Mouse (Mus musculus): ENCODE results near the gene Alyref. TPM values are rescaled to one million over a fixed set of nuclear protein-coding genes. Genes with fewer than 3 reads are reported as not detected.
A peak's percentile ranks its signal among the peaks of the same experiment; 100 is the strongest.
"Not testable (repeated sequence)": the region's sequence is repeated elsewhere in the genome, so short reads cannot be mapped to it uniquely, and the experiment has no call there.

Alyref gene
- total and polyA plus RNA-seq, 3 experiments, result 600 to 1,072 TPM; not detected in 1

- TF ChIP-seq RCOR1 (IDR thresholded peaks at IDR 0.05; ENCODE audit: low read depth, low read length), result peak; percentile 53; the same call in 1 of the 2 replicates
- TF ChIP-seq USF2 (IDR thresholded peaks at IDR 0.05; ENCODE audit: borderline replicate concordance in 1 of 2, insufficient read depth in 1 of 2, low read depth in 1 of 2, low read length in 2 of 2), result no peak
- TF ChIP-seq MYB (IDR thresholded peaks at IDR 0.05; ENCODE audit: low read depth, low read length), result no peak
- no peak for TF ChIP-seq CHD2 (IDR thresholded peaks at IDR 0.05; ENCODE audit: low read length)
- no peak for TF ChIP-seq NRF1 (IDR thresholded peaks at IDR 0.05; ENCODE audit: insufficient read depth, low read depth, low read length, poor library complexity, severe bottlenecking)
- no peak for TF ChIP-seq NELFE (IDR thresholded peaks at IDR 0.05; ENCODE audit: low read depth, low read length)
- TF ChIP-seq ZKSCAN1 (IDR thresholded peaks at IDR 0.05; ENCODE audit: low read depth, low read length), result no peak
- 0 out of 2 replicates have a peak, but pooled peaks have one; percentile 34 for TF ChIP-seq BHLHE40 (IDR thresholded peaks at IDR 0.05; ENCODE audit: borderline replicate concordance, low read depth, low read length)
- TF ChIP-seq ZNF384 (IDR thresholded peaks at IDR 0.05; ENCODE audit: low read depth, low read length), result no peak; the same call in 1 of the 2 replicates
- no peak for TF ChIP-seq POLR2AphosphoS5 (IDR thresholded peaks at IDR 0.05; ENCODE audit: borderline replicate concordance, low read depth, low read length)
- TF ChIP-seq ZC3H11A (IDR thresholded peaks at IDR 0.05; ENCODE audit: low read depth, low read length), result no peak
- TF ChIP-seq GATA1 (IDR thresholded peaks at IDR 0.05; ENCODE audit: low read depth, low read length), result peak; percentile 93
These were observed 9.6 kb downstream of the Alyref start (continued) for GRCm38 (mm10) chr11:120588531-120588930.

DNA sequence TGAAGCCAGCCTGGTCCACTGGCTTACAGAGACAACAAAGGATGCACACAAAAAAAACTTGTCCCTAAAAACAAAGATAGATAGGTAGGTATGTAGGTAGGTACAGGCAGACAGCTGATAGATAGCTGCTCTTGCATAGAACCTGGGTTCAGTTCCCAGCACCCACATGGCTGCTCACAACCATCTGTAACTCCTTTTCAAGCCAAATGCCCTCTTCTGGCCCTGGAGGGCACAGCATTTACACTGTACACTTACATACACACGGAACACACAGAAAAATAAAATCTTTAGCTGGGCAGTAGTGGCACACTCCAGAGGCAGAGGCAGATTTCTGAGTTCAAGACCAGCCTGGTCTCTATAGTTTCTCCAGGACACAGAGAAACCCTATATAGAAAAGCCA is 14.2 kb downstream of the Alyref start:
- H3K4me1 ChIP-seq (ENCODE audit: control insufficient read depth in 1 of 2, insufficient read depth in 2 of 2, low read length in 2 of 2), result peaks cover 10 to 23% of the 10 kb centered on the region in 2 experiments
- H3K79me2 ChIP-seq (ENCODE audit: control insufficient read depth, insufficient read depth, low read length, poor library complexity), result peaks cover 31% of the 10 kb centered on the region
- H3K36me3 ChIP-seq (ENCODE audit: control insufficient read depth in 1 of 2, insufficient read depth in 2 of 2, low read length in 2 of 2), result peaks cover 14 to 22% of the 10 kb centered on the region in 2 experiments
- H3K9me3 ChIP-seq (replicated peaks; ENCODE audit: insufficient read depth, low read length), result no peaks in the 10 kb centered on the region
- TF ChIP-seq TBP (IDR thresholded peaks at IDR 0.05; ENCODE audit: low read depth, low read length) (no peak), JUND (IDR thresholded peaks at IDR 0.05; ENCODE audit: low read depth, low read length) (no peak), SMC3 (IDR thresholded peaks at IDR 0.05; ENCODE audit: low read depth, low read length) (peak; percentile 15; the same call in 1 of the 2 replicates), CTCF (IDR thresholded peaks at IDR 0.05 in 2 of 3, conservative IDR thresholded peaks at IDR 0.05 in 1 of 3; ENCODE audit: control insufficient read depth in 1 of 3, insufficient read depth in 1 of 3, low read depth in 2 of 3, low read length in 3 of 3, poor library complexity in 1 of 3, severe bottlenecking in 1 of 3) (peak in 1 of 3 experiments; percentile 19; a peak in 2 of 6 replicates), MYC (IDR thresholded peaks at IDR 0.05; ENCODE audit: low read depth, low read length) (0 out of 2 replicates have a peak, but pooled peaks have one; percentile 18), TAL1 (IDR thresholded peaks at IDR 0.05; ENCODE audit: low read length) (no peak), HCFC1 (IDR thresholded peaks at IDR 0.05; ENCODE audit: low read depth, low read length) (0 out of 2 replicates have a peak, but pooled peaks have one; percentile 10)
- no peaks in the 10 kb centered on the region for H3K27me3 ChIP-seq (ENCODE audit: control insufficient read depth in 1 of 2, insufficient read depth in 2 of 2, low read length in 2 of 2)
- no peak overlapping the region for H3K27ac ChIP-seq (ENCODE audit: control insufficient read depth, low read depth, low read length)
- no peak overlapping the region for H3K4me3 ChIP-seq (ENCODE audit: control insufficient read depth in 1 of 2, insufficient read depth in 1 of 2, low read depth in 2 of 2, low read length in 2 of 2)
- peak; percentile 48 for DNase-seq (ENCODE audit: low read depth, low spot score)
- no peak overlapping the region for H3K9ac ChIP-seq (ENCODE audit: control insufficient read depth, low read depth, low read length, poor library complexity, severe bottlenecking)

DNA sequence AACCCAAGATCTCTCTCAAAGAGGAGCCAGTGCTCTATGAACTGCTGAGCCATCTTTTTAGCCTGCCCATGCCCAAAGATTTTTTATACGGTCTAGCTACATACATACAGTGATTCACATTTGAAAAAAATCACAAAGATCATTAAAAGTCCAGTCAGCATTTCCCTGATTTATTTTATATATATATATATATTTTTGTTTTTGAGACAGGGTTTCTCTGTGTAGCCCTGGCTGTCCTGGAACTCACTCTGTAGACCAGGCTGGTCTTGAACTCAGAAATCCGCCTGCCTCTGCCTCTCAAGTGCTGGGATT is 15.2 kb downstream of the Alyref start:
- H3K4me3 ChIP-seq (ENCODE audit: control insufficient read depth in 1 of 2, insufficient read depth in 1 of 2, low read depth in 2 of 2, low read length in 2 of 2); DNase-seq (ENCODE audit: low read depth, low spot score); H3K9me3 ChIP-seq (replicated peaks; ENCODE audit: insufficient read depth, low read length); H3K9ac ChIP-seq (ENCODE audit: control insufficient read depth, low read depth, low read length, poor library complexity, severe bottlenecking); H3K27me3 ChIP-seq (ENCODE audit: control insufficient read depth in 1 of 2, insufficient read depth in 2 of 2, low read length in 2 of 2); H3K27ac ChIP-seq (ENCODE audit: control insufficient read depth, low read depth, low read length): not testable (repeated sequence)
- peaks cover 10 to 15% of the 10 kb centered on the region in 2 experiments for H3K36me3 ChIP-seq (ENCODE audit: control insufficient read depth in 1 of 2, insufficient read depth in 2 of 2, low read length in 2 of 2)
- H3K79me2 ChIP-seq (ENCODE audit: control insufficient read depth, insufficient read depth, low read length, poor library complexity), result peaks cover 35% of the 10 kb centered on the region
- H3K4me1 ChIP-seq (ENCODE audit: control insufficient read depth in 1 of 2, insufficient read depth in 2 of 2, low read length in 2 of 2), result peaks cover 5 to 18% of the 10 kb centered on the region in 2 experiments

All from MEL (cell line).